Mouse (Mus musculus) bone marrow, adult 2 months (tissue): ENCODE measurements around the gene Myrf. TPM values are rescaled to one million over a fixed set of nuclear protein-coding genes. Genes with fewer than 3 reads are reported as not detected.

ENCODE experiments used
- H3K27ac ChIP-seq: fragments of 200-500 bp; 2 replicates; pipeline ENCODE4 v1.5.1; 2012; ENCODE audit warnings: low read depth, mild to moderate bottlenecking, control low read depth, inconsistent platforms, low read length; ENCODE audit not compliant: control insufficient read depth, poor library complexity, insufficient read depth
- H3K4me1 ChIP-seq: fragments of 200-500 bp; 2 replicates; pipeline ENCODE4 v1.6.1; 2011; ENCODE audit warnings: low read length; ENCODE audit not compliant: control insufficient read depth, insufficient read depth
- H3K4me3 ChIP-seq: fragments of 200-500 bp; replicated peaks from 2 replicates; pipeline ENCODE3; 2011; ENCODE audit warnings: mild to moderate bottlenecking, low read depth, low read length, control low read depth; ENCODE audit not compliant: control insufficient read depth
- CTCF ChIP-seq: fragments of 200-500 bp; IDR thresholded peaks from 2 replicates; pipeline ENCODE4 v1.5.1; 2011; ENCODE audit warnings: low read length, control low read depth; ENCODE audit not compliant: control insufficient read depth, insufficient read depth
- POLR2A ChIP-seq: fragments of 200-500 bp; IDR thresholded peaks from 2 replicates; pipeline ENCODE4 v1.6.1; 2011; ENCODE audit warnings: low read depth, mild to moderate bottlenecking, control low read depth, low read length, borderline replicate concordance; ENCODE audit not compliant: control insufficient read depth
- WGBS: fragments of 180-500 bp; shearing (Covaris S2); methylation state at CpG from one replicate; pipeline ENCODE4 v1.1.7; 2018; 5-methylcytosine and 5-hydroxymethylcytosine counted together
- polyA plus RNA-seq: library from polyadenylated mRNA; stranded (reverse); fragments of >200 nt; gene quantifications from 2 replicates; pipeline ENCODE4 v1.2.4, GENCODE M21; 2011; ENCODE audit warnings: low replicate concordance; ENCODE audit not compliant: missing spikeins, insufficient read depth, insufficient read length

The Myrf gene
- polyA plus RNA-seq, 1 experiment: 0.35 TPM

- no peak overlapping the region for H3K27ac ChIP-seq
- TF ChIP-seq POLR2A (no peak), CTCF (no peak)
- WGBS: 82% methylated on average over 10 of the region's 10 CpGs
Observed at GRCm38 (mm10) chr19:10267953-10268352, 27.4 kb upstream of the Myrf start.

GRCm38 (mm10) chr19:10267057-10267456 lies 26.5 kb upstream of the Myrf start:
- Histone ChIP-seq H3K4me3 (no peak overlapping the region), H3K4me1 (no peaks in the 10 kb centered on the region), H3K27ac (no peak overlapping the region)
- WGBS: 50% methylated on average over 15 of the region's 15 CpGs
- no peak for TF ChIP-seq CTCF
- TF ChIP-seq POLR2A: no peak

More at GRCm38 (mm10) chr19:10267953-10268352, 27.4 kb upstream of the Myrf start:
- H3K4me1 ChIP-seq: no peaks in the 10 kb centered on the region; the same call in 1 of the 2 replicates
- no peak overlapping the region for H3K4me3 ChIP-seq

- WGBS: 25% methylated on average over 14 of the region's 14 CpGs
- no peak overlapping the region for H3K27ac ChIP-seq
- no peaks in the 10 kb centered on the region for H3K4me1 ChIP-seq
- H3K4me3 ChIP-seq: no peak overlapping the region
- TF ChIP-seq POLR2A: no peak
- peak; percentile 77 for TF ChIP-seq CTCF
Observed at GRCm38 (mm10) chr19:10266196-10266850, 25.8 kb upstream of the Myrf start.

- WGBS: 80% methylated on average over 7 of the region's 7 CpGs
- H3K4me1 ChIP-seq: no peaks in the 10 kb centered on the region
- TF ChIP-seq CTCF (no peak), POLR2A (no peak)
Observed at GRCm38 (mm10) chr19:10261369-10261768, 20.8 kb upstream of the Myrf start.

GRCm38 (mm10) chr19:10258279-10259011 lies 17.9 kb upstream of the Myrf start:
- H3K27ac ChIP-seq: no peak overlapping the region
- no peak overlapping the region for H3K4me3 ChIP-seq
- no peak for TF ChIP-seq POLR2A
- peak; percentile 78 for TF ChIP-seq CTCF
- no peaks in the 10 kb centered on the region for H3K4me1 ChIP-seq
- 18% methylated on average over 6 of the region's 6 CpGs for WGBS

More at GRCm38 (mm10) chr19:10261369-10261768, 20.8 kb upstream of the Myrf start:
- Histone ChIP-seq H3K27ac (no peak overlapping the region), H3K4me3 (no peak overlapping the region)

- TF ChIP-seq POLR2A (no peak), CTCF (no peak)
- no peak overlapping the region; the same call in 1 of the 2 replicates for H3K27ac ChIP-seq
- 76% methylated on average over 20 of the region's 20 CpGs for WGBS
- no peaks in the 10 kb centered on the region for H3K4me1 ChIP-seq
- H3K4me3 ChIP-seq: no peak overlapping the region
Observed at GRCm38 (mm10) chr19:10248128-10248527, 7.6 kb upstream of the Myrf start.

- Histone ChIP-seq H3K4me3 (no peak overlapping the region), H3K4me1 (no peaks in the 10 kb centered on the region), H3K27ac (no peak overlapping the region)
- no peak for TF ChIP-seq POLR2A
- no peak for TF ChIP-seq CTCF
- WGBS: 18% methylated on average over 6 of the region's 6 CpGs
Observed at GRCm38 (mm10) chr19:10247165-10247564, 6.6 kb upstream of the Myrf start.

GRCm38 (mm10) chr19:10244183-10244582 lies 3.6 kb upstream of the Myrf start:
- WGBS: 24% methylated on average over 3 of the region's 3 CpGs
- H3K27ac ChIP-seq: no peak overlapping the region
- no peak overlapping the region for H3K4me3 ChIP-seq
- TF ChIP-seq CTCF: peak; percentile 57
- no peak for TF ChIP-seq POLR2A
- no peaks in the 10 kb centered on the region; the same call in 1 of the 2 replicates for H3K4me1 ChIP-seq
